Mouse (Mus musculus): ENCODE data around the gene Pdzd2.

The Pdzd2 gene

GRCm38 (mm10) chr15:12583051-12583450, 156.7 kb downstream of the Pdzd2 start:
- no peak for DNase-seq (ENCODE audit: extremely low read depth, insufficient read length, low spot score)

GRCm38 (mm10) chr15:12582471-12582870, 157.3 kb downstream of the Pdzd2 start:
- DNase-seq (ENCODE audit: extremely low read depth, insufficient read length, low spot score): peak; percentile 5

- DNase-seq (ENCODE audit: extremely low read depth, insufficient read length, low spot score): no peak
Measured at GRCm38 (mm10) chr15:12579196-12579595, 160.5 kb downstream of the Pdzd2 start.

- no peak for DNase-seq (ENCODE audit: extremely low read depth, insufficient read length, low spot score)
Measured at GRCm38 (mm10) chr15:12578276-12578675, 161.4 kb downstream of the Pdzd2 start.

- DNase-seq (ENCODE audit: extremely low read depth, insufficient read length, low spot score): no peak
Measured at GRCm38 (mm10) chr15:12577715-12578114, 162.0 kb downstream of the Pdzd2 start.

- no peak for DNase-seq (ENCODE audit: extremely low read depth, insufficient read length, low spot score)
Measured at GRCm38 (mm10) chr15:12577054-12577696, 162.5 kb downstream of the Pdzd2 start.

- no peak for DNase-seq (ENCODE audit: extremely low read depth, insufficient read length, low spot score)
Measured at GRCm38 (mm10) chr15:12573621-12574020, 166.1 kb downstream of the Pdzd2 start.

GRCm38 (mm10) chr15:12571168-12571567, 168.6 kb downstream of the Pdzd2 start:
- DNase-seq (ENCODE audit: extremely low read depth, insufficient read length, low spot score): no peak

- DNase-seq (ENCODE audit: extremely low read depth, insufficient read length, low spot score): no peak
Measured at GRCm38 (mm10) chr15:12566637-12567440, 172.9 kb downstream of the Pdzd2 start.

- DNase-seq (ENCODE audit: extremely low read depth, insufficient read length, low spot score): no peak
Measured at GRCm38 (mm10) chr15:12565281-12565680, 174.4 kb downstream of the Pdzd2 start.

GRCm38 (mm10) chr15:12560505-12560904, 179.2 kb downstream of the Pdzd2 start:
- DNase-seq (ENCODE audit: extremely low read depth, insufficient read length, low spot score): no peak

GRCm38 (mm10) chr15:12557663-12558436, 181.9 kb downstream of the Pdzd2 start:
- no peak for DNase-seq (ENCODE audit: extremely low read depth, insufficient read length, low spot score)

GRCm38 (mm10) chr15:12553211-12553610, 186.5 kb downstream of the Pdzd2 start:
- DNase-seq (ENCODE audit: extremely low read depth, insufficient read length, low spot score): no peak

GRCm38 (mm10) chr15:12550919-12551318, 188.8 kb downstream of the Pdzd2 start:
- no peak for DNase-seq (ENCODE audit: extremely low read depth, insufficient read length, low spot score)

GRCm38 (mm10) chr15:12550376-12550775, 189.3 kb downstream of the Pdzd2 start:
- DNase-seq (ENCODE audit: extremely low read depth, insufficient read length, low spot score): no peak

- DNase-seq (ENCODE audit: extremely low read depth, insufficient read length, low spot score): no peak
Measured at GRCm38 (mm10) chr15:12549919-12550305, 189.8 kb downstream of the Pdzd2 start.

GRCm38 (mm10) chr15:12549271-12549918, 190.3 kb downstream of the Pdzd2 start:
- DNase-seq (ENCODE audit: extremely low read depth, insufficient read length, low spot score): no peak

- no peak for DNase-seq (ENCODE audit: extremely low read depth, insufficient read length, low spot score)
Measured at GRCm38 (mm10) chr15:12548696-12549095, 191.0 kb downstream of the Pdzd2 start.

GRCm38 (mm10) chr15:12547640-12548405, 191.9 kb downstream of the Pdzd2 start:
- no peak for DNase-seq (ENCODE audit: extremely low read depth, insufficient read length, low spot score)

- no peak for DNase-seq (ENCODE audit: extremely low read depth, insufficient read length, low spot score)
Measured at GRCm38 (mm10) chr15:12546781-12547180, 192.9 kb downstream of the Pdzd2 start.
